Mouse (Mus musculus): ENCODE measurements at regions not wholly inside any gene's neighbourhood (a gene's known extent, or its start where the extent isn't known, plus 50 kb on each side); places are given as distances from the start of the nearest gene placed in this dataset.

- no peak for DNase-seq (ENCODE audit: low spot score in 2 of 2)
Observed at GRCm38 (mm10) chr16:5673372-5673960, 211.7 kb upstream of the Rbfox1 start.

- no peak for DNase-seq (ENCODE audit: low spot score in 2 of 2)
Observed at GRCm38 (mm10) chr16:5672871-5673270, 212.3 kb upstream of the Rbfox1 start.

- DNase-seq (ENCODE audit: low spot score in 2 of 2), result no peak
Observed at GRCm38 (mm10) chr16:5668403-5668967, 216.7 kb upstream of the Rbfox1 start.

- DNase-seq (ENCODE audit: low spot score in 2 of 2), result no peak
Observed at GRCm38 (mm10) chr16:5661918-5662317, 223.2 kb upstream of the Rbfox1 start.

GRCm38 (mm10) chr16:5651551-5651950 lies 233.6 kb upstream of the Rbfox1 start:
- no peak for DNase-seq (ENCODE audit: low spot score in 2 of 2)

GRCm38 (mm10) chr16:5651002-5651401 lies 234.2 kb upstream of the Rbfox1 start:
- DNase-seq (ENCODE audit: low spot score in 2 of 2), result no peak

GRCm38 (mm10) chr16:5639956-5640355 lies 245.2 kb upstream of the Rbfox1 start:
- DNase-seq (ENCODE audit: low spot score in 2 of 2), result no peak

- DNase-seq (ENCODE audit: low spot score in 2 of 2), result no peak
Observed at GRCm38 (mm10) chr16:5629996-5630395, 255.2 kb upstream of the Rbfox1 start.

GRCm38 (mm10) chr16:5627910-5628309 lies 257.2 kb upstream of the Rbfox1 start:
- no peak for DNase-seq (ENCODE audit: low spot score in 2 of 2)

- no peak for DNase-seq (ENCODE audit: low spot score in 2 of 2)
Observed at GRCm38 (mm10) chr16:5627117-5627909, 257.8 kb upstream of the Rbfox1 start.

- no peak for DNase-seq (ENCODE audit: low spot score in 2 of 2)
Observed at GRCm38 (mm10) chr16:5625159-5625558, 260.0 kb upstream of the Rbfox1 start.

- DNase-seq (ENCODE audit: low spot score in 2 of 2), result no peak
Observed at GRCm38 (mm10) chr16:5620566-5620965, 264.6 kb upstream of the Rbfox1 start.

GRCm38 (mm10) chr16:5616356-5616755 lies 268.8 kb upstream of the Rbfox1 start:
- DNase-seq (ENCODE audit: low spot score in 2 of 2), result no peak

- DNase-seq (ENCODE audit: low spot score in 2 of 2), result no peak
Observed at GRCm38 (mm10) chr16:5595359-5595758, 289.8 kb upstream of the Rbfox1 start.

- DNase-seq (ENCODE audit: low spot score in 2 of 2), result no peak
Observed at GRCm38 (mm10) chr16:5578333-5578732, 306.8 kb upstream of the Rbfox1 start.

- DNase-seq (ENCODE audit: low spot score in 2 of 2), result no peak
Observed at GRCm38 (mm10) chr16:5572780-5573179, 312.4 kb upstream of the Rbfox1 start.

- no peak for DNase-seq (ENCODE audit: low spot score in 2 of 2)
Observed at GRCm38 (mm10) chr16:5570619-5571018, 314.5 kb upstream of the Rbfox1 start.

GRCm38 (mm10) chr16:5569101-5569500 lies 313.3 kb upstream of the Eef2kmt start:
- DNase-seq (ENCODE audit: low spot score in 2 of 2), result no peak

- DNase-seq (ENCODE audit: low spot score in 2 of 2), result no peak
Observed at GRCm38 (mm10) chr16:5549026-5549425, 293.2 kb upstream of the Eef2kmt start.

GRCm38 (mm10) chr16:5548602-5549001 lies 292.8 kb upstream of the Eef2kmt start:
- no peak for DNase-seq (ENCODE audit: low spot score in 2 of 2)

GRCm38 (mm10) chr16:5546808-5547207 lies 291.0 kb upstream of the Eef2kmt start:
- DNase-seq (ENCODE audit: low spot score in 2 of 2), result no peak

- no peak for DNase-seq (ENCODE audit: low spot score in 2 of 2)
Observed at GRCm38 (mm10) chr16:5545801-5546200, 290.0 kb upstream of the Eef2kmt start.

- no peak for DNase-seq (ENCODE audit: low spot score in 2 of 2)
Observed at GRCm38 (mm10) chr16:5544436-5544835, 288.7 kb upstream of the Eef2kmt start.

All from gastrocnemius, adult 8-10 months (tissue).